Mouse (Mus musculus) thymus, postnatal 36 days (tissue): ENCODE data around the gene Spast.
A peak's percentile ranks its signal among the peaks of the same experiment; 100 is the strongest.

ENCODE experiments used
- DNase-seq, 2 experiments: peaks; one replicate each; pipeline ENCODE4 v3.0.0; 2022; ENCODE audit warnings: mixed read lengths in 2 of 2

Spast gene

GRCm38 (mm10) chr17:74430074-74430473 is 91.3 kb downstream of the Spast start:
- DNase-seq: no peak

GRCm38 (mm10) chr17:74431481-74431880 is 92.7 kb downstream of the Spast start:
- peak in 1 of 2 experiments; percentile 11 for DNase-seq

- DNase-seq: no peak
Measured at GRCm38 (mm10) chr17:74432631-74433030, 93.8 kb downstream of the Spast start.

GRCm38 (mm10) chr17:74437762-74438161 is 99.0 kb downstream of the Spast start:
- no peak for DNase-seq

GRCm38 (mm10) chr17:74440486-74440885 is 101.7 kb downstream of the Spast start:
- DNase-seq: no peak
